Mouse (Mus musculus) neural tube, embryonic 14.5 days (tissue): ENCODE measurements around the gene Wrap53. TPM values are rescaled to one million over a fixed set of nuclear protein-coding genes. Genes with fewer than 3 reads are reported as not detected.
A peak's percentile ranks its signal among the peaks of the same experiment; 100 is the strongest.
"Not testable (repeated sequence)": the region's sequence is repeated elsewhere in the genome, so short reads cannot be mapped to it uniquely, and the experiment has no call there.

ENCODE experiments used
- ATAC-seq: fragments of 200-750 bp; cut with Nextera tagmentation; 2 replicates; pipeline ENCODE4 v1.8.0; 2017; ENCODE audit warnings: low read depth, mild to moderate bottlenecking, moderate TSS enrichment, moderate library complexity
- H3K27ac ChIP-seq: fragments of 300-500 bp; sonication (generic); 2 replicates; pipeline ENCODE4 v1.5.1; 2014; ENCODE audit warnings: low read depth, mild to moderate bottlenecking, control low read depth, low read length, moderate library complexity, mixed read lengths
- H3K27me3 ChIP-seq: fragments of 300-500 bp; sonication (generic); 2 replicates; pipeline ENCODE4 v1.6.1; 2014; ENCODE audit warnings: low read length; ENCODE audit not compliant: control insufficient read depth, insufficient read depth
- H3K36me3 ChIP-seq: fragments of 300-500 bp; sonication (generic); 2 replicates; pipeline ENCODE4 v1.6.1; 2014; ENCODE audit warnings: low read length, mixed read lengths; ENCODE audit not compliant: control insufficient read depth, insufficient read depth
- H3K4me1 ChIP-seq: fragments of 300-500 bp; sonication (generic); 2 replicates; pipeline ENCODE4 v1.6.1; 2014; ENCODE audit warnings: low read length; ENCODE audit not compliant: control insufficient read depth, insufficient read depth
- H3K4me2 ChIP-seq: fragments of 300-500 bp; sonication (generic); 2 replicates; pipeline ENCODE4 v1.6.1; 2014; ENCODE audit warnings: mild to moderate bottlenecking, low read depth, low read length, control low read depth
- H3K4me3 ChIP-seq: fragments of 300-500 bp; sonication (generic); 2 replicates; pipeline ENCODE4 v1.5.1; 2014; ENCODE audit warnings: low read depth, low read length, control low read depth, mixed read lengths
- H3K9ac ChIP-seq: fragments of 300-500 bp; sonication (generic); replicated peaks from 2 replicates; pipeline ENCODE4 v1.6.1; 2014; ENCODE audit warnings: low read depth, mild to moderate bottlenecking, control low read depth, low read length, mixed read lengths
- H3K9me3 ChIP-seq: fragments of 300-500 bp; sonication (generic); 2 replicates; pipeline ENCODE4 v1.6.1; 2016; ENCODE audit warnings: low read length; ENCODE audit not compliant: control insufficient read depth
- WGBS: fragments of 180-500 bp; shearing (Covaris S2); extraction: QIAGEN DNeasy Blood & Tissue Kit; methylation state at CpG from one replicate; pipeline ENCODE4 v1.1.7; 2014; 5-methylcytosine and 5-hydroxymethylcytosine counted together
- polyA plus RNA-seq: library from polyadenylated mRNA; unstranded; fragments of >200 nt; fragmentation: Nextera tagmentation; extraction: Ambion mirVana; gene quantifications from 2 replicates; pipeline ENCODE4 v1.2.1, GENCODE M21; 2014

Wrap53 gene
- polyA plus RNA-seq: 17.3 and 20.8 TPM in 2 replicates

DNA sequence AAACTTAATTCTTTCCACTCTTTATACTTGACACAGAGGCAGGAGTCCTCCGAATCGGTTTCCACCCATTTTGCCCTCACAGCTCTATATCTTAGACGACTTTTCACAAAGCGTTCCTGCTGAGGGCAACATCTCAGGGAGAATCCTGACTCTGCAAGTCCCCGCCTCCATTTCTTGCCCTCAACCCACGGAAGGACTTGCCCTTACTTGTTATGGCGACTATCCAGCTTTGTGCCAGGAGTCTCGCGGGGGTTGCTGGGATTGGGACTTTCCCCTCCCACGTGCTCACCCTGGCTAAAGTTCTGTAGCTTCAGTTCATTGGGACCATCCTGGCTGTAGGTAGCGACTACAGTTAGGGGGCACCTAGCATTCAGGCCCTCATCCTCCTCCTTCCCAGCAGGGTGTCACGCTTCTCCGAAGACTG is at the start of gene Wrap53, which contains the start of gene Trp53:
Gene Wrap53, minus strand, starts transcription at position 165 of the 424 bp plus-strand sequence.
Gene Trp53, plus strand, starts transcription at position 269 of the 424 bp plus-strand sequence.
- no peaks in the 10 kb centered on the region for H3K9me3 ChIP-seq
- no peaks in the 10 kb centered on the region for H3K27me3 ChIP-seq
- ATAC-seq: peak; percentile 62
- H3K9ac ChIP-seq: peak within 1 kb of the TSS; percentile 74
- H3K4me3 ChIP-seq: peak within 1 kb of the TSS; percentile 73
- H3K4me2 ChIP-seq: peak within 1 kb of the TSS; percentile 88
- H3K36me3 ChIP-seq: no peaks in the 10 kb centered on the region
- peak within 1 kb of the TSS; percentile 91 for H3K27ac ChIP-seq
- peaks cover 32% of the 10 kb centered on the region for H3K4me1 ChIP-seq
- WGBS: under 1% methylated on average over 13 of the region's 13 CpGs

DNA sequence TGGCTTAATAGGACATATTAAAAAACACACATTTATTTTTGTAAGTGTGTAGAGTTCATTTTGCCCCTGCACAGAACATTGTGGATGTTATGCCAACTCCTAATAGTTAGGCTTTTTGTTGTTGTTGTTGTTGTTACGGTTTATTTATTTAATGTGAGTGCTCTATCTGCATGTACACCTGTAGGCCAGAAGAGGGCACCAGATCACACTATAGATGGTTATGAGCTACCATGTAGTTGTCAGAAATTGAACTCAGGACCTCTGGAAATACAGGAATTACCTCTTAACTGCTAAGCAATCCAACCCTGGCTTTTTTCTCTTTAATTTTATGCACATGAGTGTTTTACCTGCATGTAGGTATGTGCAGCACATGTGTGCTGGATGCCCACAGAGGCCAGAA is 49.7 kb upstream of the Wrap53 start:
- WGBS: 64% methylated on average over 1 of the region's 1 CpGs
- Histone ChIP-seq H3K36me3 (no peaks in the 10 kb centered on the region), H3K4me1 (peaks cover 9% of the 10 kb centered on the region), H3K9ac (no peak overlapping the region), H3K27me3 (no peaks in the 10 kb centered on the region), H3K9me3 (no peaks in the 10 kb centered on the region), H3K4me3 (no peak overlapping the region), H3K4me2 (no peak overlapping the region), H3K27ac (no peak overlapping the region)
- no peak for ATAC-seq

DNA sequence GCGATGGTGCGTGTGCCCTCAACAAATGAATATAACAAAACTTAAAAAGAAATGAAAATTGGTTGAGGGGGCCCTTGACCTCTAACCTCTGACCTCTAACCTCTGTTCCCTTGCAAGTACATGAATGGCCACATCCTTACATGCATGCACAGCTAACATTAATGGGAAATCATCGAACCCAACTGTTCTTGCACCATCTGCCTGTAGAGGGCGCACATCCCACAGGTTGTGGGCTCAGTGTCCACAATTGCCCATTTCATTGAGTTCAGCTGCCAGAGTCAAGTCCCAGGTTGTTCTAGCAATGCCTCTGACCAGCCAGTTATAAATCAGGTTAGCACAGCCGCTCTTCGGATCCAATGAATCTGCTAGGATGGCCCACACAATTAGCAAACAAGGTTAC is 48.2 kb upstream of the Wrap53 start:
- Histone ChIP-seq H3K27ac (no peak overlapping the region), H3K27me3 (no peaks in the 10 kb centered on the region), H3K4me1 (no peaks in the 10 kb centered on the region), H3K4me3 (no peak overlapping the region), H3K9me3 (no peaks in the 10 kb centered on the region), H3K9ac (no peak overlapping the region), H3K4me2 (no peak overlapping the region), H3K36me3 (no peaks in the 10 kb centered on the region)
- WGBS: 34% methylated on average over 6 of the region's 6 CpGs
- no peak for ATAC-seq

DNA sequence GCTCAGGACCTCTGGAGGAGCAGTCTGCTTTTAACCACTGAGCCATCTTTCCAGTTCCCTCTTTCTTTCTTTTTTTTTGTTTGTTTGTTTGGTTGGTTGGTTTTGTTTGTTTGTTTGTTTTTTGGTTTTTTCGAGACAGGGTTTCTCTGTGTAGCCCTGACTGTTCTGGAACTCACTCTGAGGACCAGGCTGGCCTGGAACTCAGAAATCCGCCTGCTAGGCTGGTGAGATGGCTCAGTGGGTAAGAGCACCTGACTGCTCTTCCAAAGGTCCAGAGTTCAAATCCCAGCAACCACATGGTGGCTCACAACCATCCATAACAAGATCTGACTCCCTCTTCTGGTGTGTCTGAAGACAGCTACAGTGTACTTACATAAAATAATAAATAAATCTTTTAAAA is 44.3 kb upstream of the Wrap53 start:
- not testable (repeated sequence) for H3K27ac ChIP-seq, H3K9ac ChIP-seq, H3K4me1 ChIP-seq, H3K9me3 ChIP-seq, H3K27me3 ChIP-seq, H3K4me3 ChIP-seq, H3K4me2 ChIP-seq, ATAC-seq, H3K36me3 ChIP-seq
- 86% methylated on average over 2 of the region's 2 CpGs for WGBS

DNA sequence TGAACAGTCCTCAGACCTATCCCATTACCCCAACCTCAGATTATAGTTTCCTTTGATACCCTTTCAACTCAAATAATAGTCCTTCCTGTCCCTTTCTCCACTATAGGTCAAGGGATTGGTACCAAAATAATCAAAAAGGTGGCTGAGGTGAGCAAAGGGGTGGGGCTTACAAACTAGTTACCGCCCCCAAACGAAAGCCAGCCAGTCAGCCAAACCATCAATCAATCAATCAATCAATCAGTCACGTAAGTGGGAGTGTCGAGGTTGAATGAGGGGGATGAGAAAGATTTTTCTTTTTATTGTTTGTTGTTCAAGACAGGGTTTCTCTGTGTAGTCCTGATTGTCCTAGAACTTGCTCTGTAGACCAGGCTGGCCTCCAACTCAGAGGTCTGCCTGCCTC is 43.0 kb upstream of the Wrap53 start:
- Histone ChIP-seq H3K9ac (peak overlapping the region; percentile 78; the same call in 1 of the 2 replicates), H3K27me3 (no peaks in the 10 kb centered on the region), H3K4me3 (peak overlapping the region; percentile 50), H3K36me3 (no peaks in the 10 kb centered on the region), H3K9me3 (no peaks in the 10 kb centered on the region), H3K27ac (no peak overlapping the region), H3K4me2 (peak overlapping the region; percentile 89), H3K4me1 (peaks cover 8% of the 10 kb centered on the region)
- WGBS: 63% methylated on average over 4 of the region's 4 CpGs
- ATAC-seq: no peak

DNA sequence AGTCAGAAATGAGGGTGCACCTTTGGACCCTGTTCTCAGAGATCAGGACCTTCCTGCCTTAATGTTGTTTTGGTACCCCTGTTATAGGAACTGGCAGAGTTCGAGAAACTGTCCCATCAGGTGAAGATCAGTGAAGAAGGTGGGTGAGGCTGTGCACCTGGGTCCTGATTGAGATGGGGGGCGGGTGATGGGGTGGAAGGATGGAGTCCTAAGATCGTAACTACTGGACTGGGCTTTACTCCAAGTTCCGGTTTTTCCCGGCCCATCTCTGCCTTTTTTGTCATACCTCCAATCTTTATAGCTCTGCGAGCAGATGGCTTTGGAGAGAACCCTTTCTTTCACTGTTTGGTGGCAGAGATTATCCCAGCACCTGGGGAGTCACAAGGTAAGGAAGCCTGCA is 42.4 kb upstream of the Wrap53 start:
- peaks cover 8% of the 10 kb centered on the region for H3K4me1 ChIP-seq
- peak overlapping the region; percentile 89 for H3K4me2 ChIP-seq
- 30% methylated on average over 6 of the region's 6 CpGs for WGBS
- H3K27me3 ChIP-seq: no peaks in the 10 kb centered on the region
- H3K4me3 ChIP-seq: peak overlapping the region; percentile 50
- H3K36me3 ChIP-seq: no peaks in the 10 kb centered on the region
- no peak; the same call in 1 of the 2 replicates for ATAC-seq
- H3K27ac ChIP-seq: peak overlapping the region; percentile 77
- no peaks in the 10 kb centered on the region for H3K9me3 ChIP-seq
- peak overlapping the region; percentile 78 for H3K9ac ChIP-seq

DNA sequence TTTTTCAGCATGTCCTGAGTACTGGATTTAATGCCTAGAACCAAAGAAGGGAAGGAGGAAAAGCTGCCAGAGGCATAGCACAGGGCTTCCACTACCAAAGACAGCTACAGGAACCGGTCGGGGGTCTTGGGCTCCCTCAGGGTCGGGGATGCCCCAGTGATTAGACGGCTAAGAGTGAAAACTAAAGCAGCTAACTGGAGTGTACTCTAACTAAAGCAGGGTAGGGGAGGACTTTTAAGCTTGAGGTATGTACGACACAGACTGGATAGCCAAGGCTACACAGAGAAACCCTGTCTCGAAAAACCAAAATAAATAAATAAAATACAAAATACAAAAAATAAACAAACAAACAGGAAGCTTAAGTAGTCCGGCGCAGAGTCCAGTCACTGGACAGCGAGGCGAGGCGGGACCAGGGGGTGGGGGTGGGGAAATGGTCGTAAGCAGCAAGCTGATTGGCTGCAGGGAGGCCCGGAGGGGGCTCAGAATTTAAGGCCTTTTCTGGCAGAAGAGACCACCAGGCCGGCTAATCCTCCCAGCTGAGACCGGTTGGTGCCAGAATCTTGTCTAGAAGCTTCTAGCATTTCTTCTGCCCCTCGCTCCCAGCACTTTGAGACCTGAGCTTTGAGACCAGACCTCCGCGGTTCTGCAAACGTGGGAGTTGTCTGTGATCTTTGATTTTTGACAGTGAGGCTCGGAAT is 41.7 kb upstream of the Wrap53 start, which contains the start of gene Sat2:
Gene Sat2, plus strand, starts transcription at position 454 of the 698 bp plus-strand sequence.
- Histone ChIP-seq H3K27me3 (no peaks in the 10 kb centered on the region), H3K9me3 (no peaks in the 10 kb centered on the region), H3K4me1 (peaks cover 8% of the 10 kb centered on the region), H3K36me3 (no peaks in the 10 kb centered on the region), H3K4me2 (peak within 1 kb of the TSS; percentile 89), H3K27ac (peak within 1 kb of the TSS; percentile 77), H3K9ac (peak within 1 kb of the TSS; percentile 78), H3K4me3 (peak within 1 kb of the TSS; percentile 50)
- peak; percentile 84 for ATAC-seq
- WGBS: under 1% methylated on average over 20 of the region's 20 CpGs

DNA sequence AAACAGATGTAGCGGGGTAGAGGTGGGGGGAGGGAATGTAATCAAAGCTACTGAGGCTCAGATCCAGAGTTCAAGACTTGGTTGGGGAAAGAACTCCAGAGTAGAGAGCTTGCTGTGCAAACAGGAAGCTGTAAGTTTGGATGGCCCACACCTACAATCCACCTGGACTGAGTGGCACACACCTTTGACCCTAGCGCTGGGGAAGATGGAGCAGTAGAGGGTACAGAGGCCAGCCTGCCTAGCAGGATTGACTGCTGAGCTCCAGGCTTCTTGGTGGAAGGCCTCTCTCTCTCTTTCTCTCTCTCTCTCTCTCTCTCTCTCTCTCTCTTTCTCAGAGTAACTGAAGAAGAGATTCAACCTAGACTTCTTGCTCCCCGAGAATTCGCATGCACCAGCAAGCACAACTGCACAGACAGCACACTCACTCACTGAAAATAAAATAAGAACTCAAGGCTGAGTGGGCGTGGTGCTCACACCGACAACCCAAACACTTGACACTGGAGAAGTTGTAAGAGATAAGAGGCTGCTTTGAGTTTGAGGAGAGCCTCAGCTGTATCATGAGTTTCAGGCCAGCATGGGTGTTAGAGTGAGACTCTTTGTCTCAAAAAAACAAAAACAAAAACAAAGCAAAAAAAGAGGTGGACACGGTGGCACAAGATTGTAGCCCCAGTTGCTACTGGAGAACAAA is 40.5 kb upstream of the Wrap53 start:
- no peak overlapping the region for H3K4me2 ChIP-seq
- H3K27me3 ChIP-seq: no peaks in the 10 kb centered on the region
- H3K36me3 ChIP-seq: no peaks in the 10 kb centered on the region
- no peak for ATAC-seq
- WGBS: 92% methylated on average over 7 of the region's 7 CpGs
- no peak overlapping the region for H3K4me3 ChIP-seq
- no peak overlapping the region for H3K9ac ChIP-seq
- no peaks in the 10 kb centered on the region for H3K9me3 ChIP-seq
- H3K27ac ChIP-seq: no peak overlapping the region
- H3K4me1 ChIP-seq: peaks cover 8% of the 10 kb centered on the region

DNA sequence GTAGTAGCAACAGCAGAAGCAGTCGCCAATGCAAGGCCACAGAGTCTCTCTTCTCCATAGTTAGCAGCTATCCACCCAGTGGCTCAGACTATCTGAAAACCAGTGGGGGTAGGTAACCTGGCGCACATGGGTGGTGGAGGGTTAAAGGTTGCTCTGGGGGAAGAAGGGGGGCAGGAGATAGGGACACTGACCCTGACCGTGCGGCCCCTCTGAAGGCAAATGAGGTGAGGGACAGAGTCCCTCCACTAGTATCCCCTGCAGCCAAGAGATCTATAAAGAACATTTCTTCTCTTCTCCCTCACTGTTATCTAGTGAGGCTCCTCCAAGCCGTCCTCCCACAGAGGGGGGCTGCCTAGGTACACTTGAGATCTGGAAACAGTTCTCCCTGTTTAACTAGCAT is 37.8 kb upstream of the Wrap53 start, which contains the start of gene Shbg:
Gene Shbg, minus strand, starts transcription at position 101 of the 400 bp plus-strand sequence.
- Histone ChIP-seq H3K9me3 (no peaks in the 10 kb centered on the region), H3K4me1 (peaks cover 3% of the 10 kb centered on the region), H3K27me3 (no peaks in the 10 kb centered on the region), H3K36me3 (no peaks in the 10 kb centered on the region), H3K4me2 (no peak within 1 kb of the TSS), H3K4me3 (no peak within 1 kb of the TSS), H3K27ac (no peak within 1 kb of the TSS), H3K9ac (no peak within 1 kb of the TSS)
- WGBS: 76% methylated on average over 5 of the region's 5 CpGs
- ATAC-seq: no peak
